Mouse (Mus musculus): ENCODE measurements around the gene Myt1l. TPM values are rescaled to one million over a fixed set of nuclear protein-coding genes. Genes with fewer than 3 reads are reported as not detected.

Myt1l gene
- polyA plus RNA-seq, 2 experiments from 2014 or later = 0.20 TPM; not detected in 1

- ATAC-seq = no peak
These were observed 212.3 kb downstream of the Myt1l start for GRCm38 (mm10) chr12:29740346-29741025.

GRCm38 (mm10) chr12:29741181-29741580 is 213.0 kb downstream of the Myt1l start:
- no peak for ATAC-seq

DNA sequence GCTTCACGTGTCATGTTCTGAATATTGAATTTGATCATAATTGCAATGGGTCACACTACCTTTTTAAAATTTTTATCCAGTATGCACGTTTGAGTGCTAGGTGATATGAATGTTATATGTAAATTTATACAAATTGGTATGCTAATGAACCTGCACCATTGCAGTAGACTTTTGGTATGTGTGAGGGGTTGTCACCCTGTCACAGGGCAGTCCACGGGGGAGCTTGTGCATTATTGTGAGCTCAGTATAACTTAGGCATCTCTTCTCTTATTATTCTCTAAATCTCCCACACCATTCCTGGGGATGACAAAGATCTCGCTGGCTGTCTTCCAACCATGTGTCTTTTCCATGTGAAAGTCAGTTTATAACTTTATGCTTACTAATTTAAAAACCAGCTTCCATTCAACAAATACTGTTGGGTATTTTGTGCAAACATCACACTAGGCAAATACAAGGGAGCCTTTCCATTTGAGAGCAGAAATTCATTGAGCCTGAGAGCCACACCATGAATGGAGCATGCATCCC is 222.5 kb downstream of the Myt1l start:
- ATAC-seq = no peak

- no peak for ATAC-seq
These were observed 227.1 kb downstream of the Myt1l start for GRCm38 (mm10) chr12:29755086-29755871.

DNA sequence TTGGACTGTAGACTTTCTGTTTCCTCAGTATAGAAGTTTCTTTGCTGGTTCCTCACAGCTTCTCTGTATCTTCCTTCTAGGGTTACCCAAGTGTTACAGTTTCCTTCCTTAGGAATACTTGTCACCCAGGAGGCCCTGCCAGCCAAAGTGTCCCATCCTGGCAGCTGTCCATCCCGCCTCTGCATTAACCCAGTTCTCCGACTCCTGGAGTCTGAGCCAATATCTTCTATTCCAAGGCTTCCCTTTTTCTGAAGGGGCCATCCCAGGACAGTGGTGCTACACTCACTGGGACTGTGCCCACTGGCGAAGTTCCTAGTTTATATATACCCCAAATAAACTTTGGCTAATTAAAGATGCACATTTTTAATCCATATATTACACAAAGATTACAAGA is 227.7 kb downstream of the Myt1l start:
- no peak for ATAC-seq

DNA sequence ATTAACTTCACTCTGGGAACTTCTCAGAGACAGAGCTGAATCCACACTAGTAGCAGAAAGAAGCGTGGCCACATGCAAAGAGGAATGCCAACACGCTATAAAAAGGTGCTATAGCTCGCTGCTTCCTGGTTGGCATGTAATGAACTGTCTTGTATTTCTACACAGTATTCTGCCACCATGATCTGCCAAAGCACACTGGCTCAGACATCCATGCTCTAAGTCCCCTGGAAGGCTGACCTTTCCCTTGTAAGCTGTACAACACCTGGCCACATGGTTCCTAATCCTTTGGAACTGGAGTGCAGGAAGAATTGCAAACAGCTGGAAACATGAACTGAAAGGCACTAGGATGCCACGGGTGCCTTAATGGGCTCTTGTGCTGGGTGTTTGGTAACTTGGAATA is 232.4 kb downstream of the Myt1l start:
- no peak for ATAC-seq

DNA sequence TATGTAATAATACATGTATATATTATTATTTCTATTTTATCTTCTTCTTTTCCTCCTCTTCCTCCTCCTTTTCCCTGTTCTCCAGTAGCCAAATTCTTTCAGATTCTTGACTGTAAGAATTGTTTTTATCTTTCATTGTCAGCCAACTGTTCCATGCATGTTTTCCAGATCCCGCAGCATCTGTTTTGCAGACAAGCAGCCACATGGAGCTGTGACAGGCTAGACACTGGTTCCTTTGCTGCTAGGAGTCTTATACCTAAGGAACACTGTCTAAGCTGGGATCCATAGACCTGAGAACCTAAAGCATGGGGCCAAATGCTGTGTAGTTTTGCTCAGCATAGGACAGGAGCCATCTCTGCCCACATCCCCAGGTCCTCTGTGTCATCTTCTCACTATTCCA is 238.0 kb downstream of the Myt1l start:
- no peak for ATAC-seq

GRCm38 (mm10) chr12:29771791-29772190 is 243.6 kb downstream of the Myt1l start:
- no peak for ATAC-seq

DNA sequence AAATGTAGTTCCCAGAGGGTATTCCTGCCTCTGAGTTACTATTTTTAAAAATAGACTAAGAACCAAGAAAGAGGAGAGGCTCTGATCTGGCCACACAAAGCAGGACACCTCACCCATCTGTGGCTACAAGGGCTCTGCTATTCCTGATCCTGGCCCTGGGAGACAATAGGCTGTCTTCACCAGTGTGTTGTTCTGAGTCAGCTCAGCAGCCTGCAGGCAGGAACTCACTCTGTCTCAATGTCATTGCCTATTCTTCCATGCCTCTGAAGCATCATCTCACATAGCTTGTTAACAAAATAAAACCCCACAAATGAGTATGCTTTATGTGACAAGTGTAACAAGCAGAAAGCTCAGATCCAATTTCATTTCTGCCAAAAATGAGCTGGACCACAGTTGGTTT is 244.2 kb downstream of the Myt1l start:
- ATAC-seq = no peak

DNA sequence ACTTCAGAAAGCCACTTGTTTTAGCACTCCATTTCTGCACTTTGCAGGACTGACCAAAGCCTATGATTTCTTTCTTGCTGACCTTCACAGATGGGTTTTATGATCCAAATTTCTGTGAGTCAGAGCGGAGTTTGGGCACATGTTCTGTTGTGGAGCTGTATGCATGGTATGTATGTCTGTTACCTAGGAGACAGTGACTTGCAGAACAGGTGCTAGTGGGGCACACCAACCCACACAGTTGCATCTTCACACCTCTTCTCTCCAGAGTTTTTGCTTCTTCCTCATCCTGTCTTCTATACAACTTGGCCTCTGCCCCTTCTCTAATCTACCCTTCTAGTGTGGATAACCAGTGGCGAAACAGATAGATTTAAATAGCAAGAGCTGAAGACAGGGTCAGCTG is 250.7 kb downstream of the Myt1l start:
- no peak for ATAC-seq

- ATAC-seq = no peak
These were observed 261.3 kb downstream of the Myt1l start for GRCm38 (mm10) chr12:29789319-29790050.

DNA sequence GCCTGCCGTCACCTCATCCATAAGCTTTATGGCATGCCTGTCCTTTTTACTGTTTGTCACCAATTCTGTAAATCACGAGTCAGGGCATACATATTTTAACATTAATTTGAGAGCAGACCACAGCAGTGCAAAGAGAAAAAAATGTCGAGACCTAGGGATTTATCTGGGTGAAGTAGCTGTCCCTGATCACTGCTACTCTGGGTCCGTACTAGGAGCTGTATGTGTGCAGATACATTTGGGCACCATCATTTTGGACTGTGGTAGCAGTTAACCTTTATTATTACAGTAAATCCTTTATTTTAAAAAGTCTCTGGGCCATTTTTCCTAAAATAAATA is 261.8 kb downstream of the Myt1l start:
- no peak for ATAC-seq

DNA sequence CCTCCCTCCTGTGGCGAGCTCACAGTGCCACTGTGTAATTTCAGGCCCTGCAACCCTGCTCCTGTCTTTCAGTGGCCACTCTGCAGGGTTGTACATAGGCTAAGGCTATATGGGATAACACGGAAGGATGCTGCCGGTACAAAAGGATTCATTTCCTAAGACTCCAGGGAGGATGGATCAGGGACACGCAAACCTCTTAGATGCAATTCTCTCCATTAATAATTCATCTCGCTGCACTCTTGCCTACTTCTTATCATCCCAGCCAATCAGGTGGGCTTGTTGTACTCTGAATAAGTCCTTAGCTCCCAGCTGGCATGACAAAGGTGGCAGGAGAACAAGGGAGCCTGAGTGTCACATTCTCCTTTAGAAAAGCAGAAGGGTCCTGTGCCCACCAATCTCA is 264.8 kb downstream of the Myt1l start:
- ATAC-seq = no peak

DNA sequence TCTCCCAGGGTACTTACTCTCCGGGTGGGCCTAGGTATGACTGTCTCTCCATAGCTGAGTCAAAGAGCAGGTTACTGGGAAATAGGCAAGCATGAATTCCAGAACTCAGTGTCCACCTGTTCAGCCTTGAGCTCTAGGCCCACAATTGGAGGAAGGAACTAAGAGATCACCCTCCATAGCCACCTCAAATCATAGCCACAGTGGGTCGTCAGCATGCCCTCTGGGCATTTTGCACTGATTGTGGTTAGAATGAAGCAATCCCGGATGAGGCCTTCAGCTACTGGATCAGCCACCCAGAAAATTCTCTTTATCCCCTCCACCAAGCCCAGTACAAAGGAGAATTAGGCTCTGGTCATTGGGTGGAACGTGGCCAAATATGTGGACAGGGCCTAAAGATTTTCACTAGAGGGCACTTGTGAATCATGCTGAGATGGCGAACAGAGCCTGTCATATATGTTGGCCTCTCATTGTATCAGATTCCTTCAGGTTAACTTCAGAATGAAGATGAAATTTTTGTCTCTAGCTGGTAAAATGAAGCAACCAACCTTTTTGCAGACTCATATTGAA is 267.0 kb downstream of the Myt1l start:
- ATAC-seq = no peak

GRCm38 (mm10) chr12:29798595-29799391 is 270.6 kb downstream of the Myt1l start:
- ATAC-seq = no peak

DNA sequence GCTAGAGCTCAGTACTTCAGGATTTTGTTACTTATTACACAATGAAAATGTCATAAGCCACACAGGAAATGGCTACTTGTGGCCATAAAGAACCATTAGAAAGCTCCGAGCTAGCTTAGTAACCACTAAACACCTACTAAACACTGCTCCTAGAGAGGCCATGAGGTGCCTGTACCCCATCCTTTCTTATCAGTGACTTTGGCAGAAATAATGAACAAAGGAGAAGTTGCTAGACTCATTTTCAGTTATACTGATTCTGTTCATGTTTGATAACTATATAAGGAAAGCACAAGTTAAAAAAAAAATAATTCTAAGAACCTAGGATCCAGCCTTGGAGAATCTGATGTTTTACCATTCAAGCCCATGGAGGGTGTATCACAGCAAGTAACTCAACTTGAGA is 278.2 kb downstream of the Myt1l start:
- ATAC-seq = no peak

DNA sequence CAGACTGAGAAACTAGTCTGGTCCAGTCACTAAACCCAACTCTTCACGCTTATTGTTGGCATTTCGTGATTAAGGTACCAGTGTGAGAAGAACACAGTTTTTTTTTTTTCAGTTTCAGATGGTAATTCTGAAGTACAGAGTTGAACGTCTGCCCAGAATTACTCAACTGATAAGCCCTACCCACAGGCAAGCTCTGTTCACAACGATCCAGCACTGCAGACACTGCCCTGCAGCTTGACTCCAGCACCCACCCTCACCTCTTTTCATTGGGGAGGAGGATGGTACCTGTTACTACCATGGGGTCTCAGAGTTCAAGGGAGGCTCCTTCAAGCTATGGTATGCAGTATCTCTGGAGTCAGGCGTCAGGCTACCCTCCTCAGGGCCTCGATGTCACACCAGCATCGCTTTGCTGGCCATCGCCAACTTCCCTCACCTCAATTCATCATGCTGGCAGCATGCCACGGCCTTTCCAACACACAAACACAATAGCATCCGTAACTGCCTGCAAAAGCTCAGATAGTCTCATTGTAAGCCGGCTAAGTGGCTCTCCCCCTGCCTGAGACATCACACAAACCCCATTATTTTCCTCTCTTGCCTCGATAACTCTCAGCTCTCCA is 281.5 kb downstream of the Myt1l start:
- no peak for ATAC-seq

GRCm38 (mm10) chr12:29815466-29815865 is 287.3 kb downstream of the Myt1l start:
- no peak for ATAC-seq

DNA sequence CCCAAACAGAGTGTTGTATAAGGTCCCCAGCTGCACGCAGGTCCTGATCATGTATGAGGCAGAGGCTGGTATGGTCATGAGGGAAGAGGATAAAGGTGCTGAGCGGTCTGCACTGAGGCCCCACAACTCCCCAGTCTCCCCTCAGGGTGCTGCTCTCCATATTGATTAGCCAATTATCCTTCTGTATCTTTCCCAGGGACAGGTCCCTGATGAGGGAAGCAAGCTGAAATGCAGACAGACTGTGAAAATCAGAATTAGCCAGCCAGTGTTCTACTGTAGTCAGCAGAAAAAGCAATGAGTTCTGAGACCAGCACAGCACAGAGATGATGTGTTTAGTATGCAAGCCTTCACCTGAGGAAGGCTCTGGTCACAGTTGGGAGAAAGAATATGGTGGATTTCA is 287.9 kb downstream of the Myt1l start:
- ATAC-seq = no peak

- ATAC-seq = no peak
These were observed 288.6 kb downstream of the Myt1l start for GRCm38 (mm10) chr12:29816761-29817160.

GRCm38 (mm10) chr12:29822216-29822615 is 294.0 kb downstream of the Myt1l start:
- ATAC-seq = no peak

Data from CD4-positive, CD25-positive, alpha-beta regulatory T cell, adult 4 months (primary cell).